ENCODE assay signal across 13 mouse cellular contexts in genomic region chr10:68171974-68172373, GRCm38 (mm10).
DNase-seq lines count a peak whose midpoint lies in the region; TF ChIP-seq lines count a peak whose summit lies in the region.
"Had no signal": no experiment of that assay in that cellular context is flagged by ENCODE, and none has a peak within 500 bp of the region (broad histone marks: within the 10 kb centered on the region; RNA-seq: fewer than 3 reads in every experiment).

No protein-coding gene starts in this region.

- no peak overlapping the region for H3K4me3 ChIP-seq in bone marrow, adult 2 months (replicated peaks; ENCODE audit: control insufficient read depth, low read depth, low read length)
- H3K4me3 ChIP-seq: neural tube, embryonic 12.5 days had no signal

- 59% methylated on average over 9 of the region's 9 CpGs for WGBS in bone marrow, adult 2 months

- H3K4me1 ChIP-seq in bone marrow, adult 2 months (ENCODE audit: control insufficient read depth, insufficient read depth, low read length), result no peaks in the 10 kb centered on the region; the same call in 1 of the 2 replicates

- intact Hi-C loops in heart, postnatal 10 days (cut with DNase I), result no loop called here
- intact Hi-C loops in left cerebral cortex, postnatal 14 days (cut with DNase I), result no loop called here

- peak; percentile 16; the same call in 1 of the 2 replicates for TF ChIP-seq CTCF in bone marrow, adult 2 months (IDR thresholded peaks at IDR 0.05; ENCODE audit: control insufficient read depth, insufficient read depth, low read length)

- DNase-seq in heart, adult 11 months, result peak; percentile 77
- no peak for DNase-seq in heart, postnatal 10 days
- DNase-seq in lung, postnatal 36 days, result peak; percentile 36
- no peak for DNase-seq in lung, postnatal 14 days
- peak; percentile 18 for DNase-seq in thymus, postnatal 25 days
- no peak for DNase-seq in adrenal gland, adult 8-10 months
- DNase-seq in left cerebral cortex, postnatal 14 days (ENCODE audit: low spot score in 2 of 2), result no peak
- DNase-seq: cerebellum, adult 18-20 months; heart, postnatal 4 days; kidney, adult 8-10 months; layer of hippocampus, postnatal 36 days had no signal

- TF ChIP-seq POLR2A in bone marrow, adult 2 months (IDR thresholded peaks at IDR 0.05; ENCODE audit: borderline replicate concordance, control insufficient read depth, low read depth, low read length), result no peak

- H3K27ac ChIP-seq in bone marrow, adult 2 months (ENCODE audit: control insufficient read depth, insufficient read depth, low read depth, low read length, poor library complexity), result no peak overlapping the region
- H3K27ac ChIP-seq: neural tube, embryonic 12.5 days had no signal

Comparison
In these comparisons a context has a peak if more than half of its experiments do, and no peak if none do; other contexts are left out.
1. DNase-seq: peak in heart, adult 11 months (single experiment), lung, postnatal 36 days (single experiment) and thymus, postnatal 25 days (single experiment); none in heart, postnatal 10 days (0 of 2), lung, postnatal 14 days (single experiment), adrenal gland, adult 8-10 months (single experiment) and left cerebral cortex, postnatal 14 days (0 of 2).